Mouse (Mus musculus) limb, embryonic 14.5 days (tissue): ENCODE measurements around the gene Alox15. TPM values are rescaled to one million over a fixed set of nuclear protein-coding genes. Genes with fewer than 3 reads are reported as not detected.

Source experiments
- ATAC-seq: fragments of 200-750 bp; cut with Nextera tagmentation; 2 replicates; pipeline ENCODE4 v1.8.0; 2017; ENCODE audit warnings: low read depth, moderate number of reproducible peaks, moderate TSS enrichment; ENCODE audit not compliant: low FRiP score
- DNase-seq: peaks from one replicate; pipeline ENCODE4 v3.0.0-alpha.2; 2015; ENCODE audit warnings: low spot score
- H3K27ac ChIP-seq: fragments of 300-500 bp; sonication (generic); replicated peaks from 2 replicates; pipeline ENCODE4 v1.5.1; 2014; ENCODE audit warnings: low read depth, mild to moderate bottlenecking, low read length, moderate library complexity, mixed read lengths
- H3K27me3 ChIP-seq: fragments of 300-500 bp; sonication (generic); 2 replicates; pipeline ENCODE4 v1.6.1; 2014; ENCODE audit warnings: low read length, mixed read lengths; ENCODE audit not compliant: control insufficient read depth, insufficient read depth
- H3K36me3 ChIP-seq: fragments of 300-500 bp; sonication (generic); 2 replicates; pipeline ENCODE4 v1.6.1; 2014; ENCODE audit warnings: mild to moderate bottlenecking, low read length, moderate library complexity, mixed read lengths; ENCODE audit not compliant: control insufficient read depth, insufficient read depth
- H3K4me1 ChIP-seq: fragments of 300-500 bp; sonication (generic); 2 replicates; pipeline ENCODE4 v1.6.1; 2014; ENCODE audit warnings: antibody characterized with exemption, low read length, mixed read lengths; ENCODE audit not compliant: control insufficient read depth, insufficient read depth
- H3K4me2 ChIP-seq: fragments of 300-500 bp; sonication (generic); replicated peaks from 2 replicates; pipeline ENCODE4 v1.6.1; 2014; ENCODE audit warnings: low read depth, mild to moderate bottlenecking, low read length, moderate library complexity; ENCODE audit not compliant: severe bottlenecking
- H3K4me3 ChIP-seq: fragments of 300-500 bp; sonication (generic); replicated peaks from 2 replicates; pipeline ENCODE4 v1.5.1; 2014; ENCODE audit warnings: low read length
- H3K9ac ChIP-seq: fragments of 300-500 bp; sonication (generic); 2 replicates; pipeline ENCODE4 v1.6.1; 2014; ENCODE audit warnings: mild to moderate bottlenecking, low read depth, low read length, moderate library complexity; ENCODE audit not compliant: severe bottlenecking
- H3K9me3 ChIP-seq: fragments of 300-500 bp; sonication (generic); 2 replicates; pipeline ENCODE4 v1.6.1; 2016; ENCODE audit warnings: low read length; ENCODE audit not compliant: control insufficient read depth
- POLR2A ChIP-seq: fragments of 200-500 bp; IDR thresholded peaks from 2 replicates; pipeline ENCODE4 v1.8.0; 2012; ENCODE audit warnings: inconsistent platforms, mild to moderate bottlenecking, moderate library complexity, borderline replicate concordance; ENCODE audit not compliant: insufficient read depth, insufficient read length; ENCODE audit errors: extremely low read depth
- WGBS: fragments of 180-500 bp; shearing (Covaris S2); extraction: QIAGEN DNeasy Blood & Tissue Kit; methylation state at CpG from one replicate; pipeline ENCODE4 v1.1.7; 2014; 5-methylcytosine and 5-hydroxymethylcytosine counted together
- polyA plus RNA-seq, 2 experiments: library from polyadenylated mRNA; depleted of rRNA in 1 of 2; stranded (reverse) in 1 of 2; unstranded in 1 of 2; fragments of >200 nt; fragmentation: Nextera tagmentation in 1 of 2; extraction: Ambion mirVana in 1 of 2; gene quantifications; 2 replicates each; pipeline versions ENCODE4 v1.2.1 to v1.2.3; 2012 to 2014

Alox15 gene
- polyA plus RNA-seq, 2 experiments: 0.15 to 0.25 TPM

DNA sequence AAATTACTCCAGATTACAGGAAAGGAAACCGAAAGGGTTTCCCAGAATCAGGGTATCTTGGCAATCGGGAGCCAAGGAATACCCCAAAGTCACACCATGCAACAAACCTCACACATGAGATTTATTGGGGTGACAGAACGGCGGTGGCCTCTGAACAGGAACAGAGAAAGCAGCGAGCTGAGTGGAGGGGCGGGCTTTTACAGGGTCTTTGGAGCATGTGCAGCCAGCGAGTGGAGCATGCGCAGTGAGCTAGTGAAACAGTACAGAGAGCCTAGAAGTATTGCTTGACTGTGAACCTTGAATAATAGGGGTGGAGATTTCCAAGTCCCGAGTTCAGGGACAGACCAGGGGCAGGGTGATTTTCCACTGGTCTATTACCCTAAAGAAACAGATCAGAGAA is 3.2 kb downstream of the Alox15 start:
- H3K4me3 ChIP-seq: no peak overlapping the region
- ATAC-seq: no peak

DNA sequence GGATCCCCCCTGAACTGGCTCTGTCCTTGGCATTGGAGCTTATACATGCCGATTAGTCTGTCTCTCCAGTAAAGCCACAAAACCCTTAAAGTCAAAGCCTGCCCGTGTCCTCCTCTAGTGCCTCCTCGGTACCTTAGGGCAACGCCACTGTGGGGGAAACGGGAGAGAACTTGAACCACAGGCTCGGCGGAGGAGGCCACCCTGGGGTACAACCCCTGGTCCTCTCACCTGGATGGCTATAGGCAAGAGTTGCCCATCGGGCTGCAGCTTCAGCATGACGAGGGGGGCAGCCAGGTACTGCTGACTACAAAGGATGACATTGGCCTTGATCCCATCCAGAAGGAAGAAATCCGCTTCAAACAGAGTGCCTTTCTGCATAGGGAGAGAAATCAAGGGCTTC is 4.0 kb downstream of the Alox15 start:
- no peak for DNase-seq
- WGBS: 83% methylated on average over 10 of the region's 10 CpGs
- Histone ChIP-seq H3K9ac (no peak overlapping the region), H3K4me3 (no peak overlapping the region), H3K4me2 (no peak overlapping the region), H3K9me3 (no peaks in the 10 kb centered on the region), H3K27me3 (peaks cover 28% of the 10 kb centered on the region), H3K4me1 (peaks cover 4% of the 10 kb centered on the region; the same call in 1 of the 2 replicates), H3K36me3 (no peaks in the 10 kb centered on the region), H3K27ac (no peak overlapping the region)
- no peak for ATAC-seq
- TF ChIP-seq POLR2A: no peak

More for the DNA sequence above, 3.2 kb downstream of the Alox15 start:
- DNase-seq: no peak
- Histone ChIP-seq H3K27me3 (peaks cover 36% of the 10 kb centered on the region), H3K36me3 (no peaks in the 10 kb centered on the region), H3K4me2 (no peak overlapping the region), H3K27ac (no peak overlapping the region), H3K4me1 (peaks cover 4% of the 10 kb centered on the region; the same call in 1 of the 2 replicates), H3K9me3 (no peaks in the 10 kb centered on the region), H3K9ac (no peak overlapping the region)
- TF ChIP-seq POLR2A: no peak
- 73% methylated on average over 9 of the region's 9 CpGs for WGBS

DNA sequence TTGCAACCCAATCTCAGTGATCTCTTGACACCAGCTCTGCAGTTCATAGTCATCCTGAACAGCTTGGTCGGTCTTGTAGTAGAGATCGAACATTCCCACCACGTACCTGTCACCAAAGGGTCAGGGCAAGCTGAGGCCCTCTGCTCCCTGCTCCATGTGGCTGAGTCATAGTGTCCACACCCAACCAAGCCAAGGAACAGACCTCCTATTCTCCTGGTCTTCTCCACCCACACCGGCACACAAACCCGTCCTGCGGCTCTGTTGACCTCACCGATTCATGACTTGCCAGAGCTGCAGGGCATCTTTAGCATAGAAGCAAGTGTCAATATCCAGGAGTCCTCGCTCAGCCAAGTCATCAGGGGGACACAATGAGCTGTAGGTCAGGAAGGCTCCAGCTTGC is 6.3 kb downstream of the Alox15 start:
- no peak overlapping the region for H3K9ac ChIP-seq
- DNase-seq (no peak), ATAC-seq (no peak)
- H3K4me3 ChIP-seq: no peak overlapping the region
- WGBS: 95% methylated on average over 8 of the region's 8 CpGs
- H3K36me3 ChIP-seq: no peaks in the 10 kb centered on the region
- H3K27me3 ChIP-seq: peaks cover 5% of the 10 kb centered on the region
- H3K4me2 ChIP-seq: no peak overlapping the region
- H3K9me3 ChIP-seq: no peaks in the 10 kb centered on the region
- no peak overlapping the region for H3K27ac ChIP-seq
- H3K4me1 ChIP-seq: no peaks in the 10 kb centered on the region
- no peak for TF ChIP-seq POLR2A

DNA sequence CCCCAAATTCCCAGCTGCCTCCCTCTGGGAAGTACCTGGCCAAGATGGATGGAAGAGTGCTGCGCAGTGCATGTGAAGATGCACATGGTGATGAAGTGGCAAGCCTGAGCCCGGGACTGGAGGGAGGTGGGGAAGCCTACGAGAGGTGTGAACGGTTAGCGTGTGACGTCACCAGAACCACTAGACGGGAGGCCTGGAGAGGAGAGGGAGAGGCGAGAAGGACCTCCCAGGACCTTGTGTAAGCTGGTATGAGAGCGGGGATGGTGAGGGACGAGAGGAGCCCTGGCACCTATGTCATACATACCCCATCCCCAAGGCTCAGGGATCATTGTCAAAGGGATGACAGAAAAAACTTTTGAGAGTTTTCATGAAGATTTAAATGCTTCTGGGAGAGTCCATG is 6.8 kb downstream of the Alox15 start:
- Histone ChIP-seq H3K9ac (no peak overlapping the region), H3K4me3 (no peak overlapping the region), H3K4me2 (no peak overlapping the region), H3K9me3 (no peaks in the 10 kb centered on the region), H3K27ac (no peak overlapping the region), H3K4me1 (no peaks in the 10 kb centered on the region), H3K36me3 (no peaks in the 10 kb centered on the region), H3K27me3 (no peaks in the 10 kb centered on the region; the same call in 1 of the 2 replicates)
- no peak for ATAC-seq
- DNase-seq: no peak
- TF ChIP-seq POLR2A: no peak
- WGBS: 73% methylated on average over 10 of the region's 10 CpGs

DNA sequence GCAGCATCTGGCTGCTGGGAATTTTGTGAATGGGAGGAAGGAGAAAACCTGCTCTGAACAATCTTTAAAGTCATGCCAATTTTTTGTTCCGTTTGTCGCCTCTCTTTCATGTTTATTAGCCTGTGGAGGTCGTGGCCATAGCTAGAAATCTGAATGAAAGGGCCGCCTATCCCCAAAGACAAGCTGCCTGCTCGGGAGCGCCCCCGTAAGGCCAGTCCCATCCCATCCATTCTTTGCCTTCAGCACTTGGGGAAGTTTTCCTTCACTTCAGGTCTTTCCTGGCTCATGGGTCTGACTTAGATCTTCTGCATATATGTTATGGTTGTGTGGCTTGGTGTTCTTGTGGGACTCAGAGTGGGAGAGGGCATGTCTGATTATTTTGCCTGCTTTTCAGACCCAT is 12.3 kb downstream of the Alox15 start:
- Histone ChIP-seq H3K4me1 (no peaks in the 10 kb centered on the region), H3K4me2 (no peak overlapping the region), H3K9me3 (no peaks in the 10 kb centered on the region), H3K27ac (no peak overlapping the region), H3K36me3 (no peaks in the 10 kb centered on the region), H3K9ac (no peak overlapping the region), H3K4me3 (no peak overlapping the region), H3K27me3 (no peaks in the 10 kb centered on the region)
- ATAC-seq (no peak), DNase-seq (no peak)
- TF ChIP-seq POLR2A: no peak
- WGBS: 35% methylated on average over 7 of the region's 7 CpGs

DNA sequence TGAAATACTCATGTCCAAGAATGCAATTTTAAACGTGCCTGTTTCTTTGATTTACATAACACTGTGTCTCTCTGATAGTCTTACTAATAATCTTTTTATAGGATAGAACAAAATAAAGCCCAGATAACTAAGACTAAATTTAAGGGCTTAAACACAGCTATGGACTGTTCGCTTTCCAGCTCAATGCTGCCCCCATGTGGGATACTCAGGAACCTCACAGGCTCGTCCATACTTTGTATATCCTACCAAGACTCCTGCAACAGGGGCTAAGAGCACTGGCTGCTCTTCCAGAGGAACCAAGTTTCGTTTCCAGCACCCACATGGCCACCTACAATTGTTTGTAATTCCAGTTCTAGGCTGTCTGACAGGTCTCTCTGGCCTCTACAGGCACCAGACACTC is 17.4 kb downstream of the Alox15 start:
- no peaks in the 10 kb centered on the region for H3K36me3 ChIP-seq
- no peak overlapping the region for H3K9ac ChIP-seq
- ATAC-seq: no peak
- H3K4me3 ChIP-seq: no peak overlapping the region
- no peaks in the 10 kb centered on the region; the same call in 1 of the 2 replicates for H3K27me3 ChIP-seq
- H3K9me3 ChIP-seq: no peaks in the 10 kb centered on the region
- no peak for TF ChIP-seq POLR2A
- DNase-seq: peak; percentile 70
- H3K4me1 ChIP-seq: no peaks in the 10 kb centered on the region
- WGBS: 30% methylated on average over 4 of the region's 4 CpGs
- no peak overlapping the region for H3K4me2 ChIP-seq
- no peak overlapping the region for H3K27ac ChIP-seq
